Mouse (Mus musculus) midbrain, postnatal 0 days (tissue): Measurements from ENCODE around the gene Pnmal2. TPM values are rescaled to one million over a fixed set of nuclear protein-coding genes. Genes with fewer than 3 reads are reported as not detected.

Source experiments
- ATAC-seq: fragments of 200-750 bp; cut with Nextera tagmentation; 2 replicates; pipeline ENCODE4 v1.8.0; 2017; ENCODE audit warnings: moderate number of reproducible peaks, mild to moderate bottlenecking, moderate TSS enrichment, moderate library complexity; ENCODE audit not compliant: low FRiP score
- DNase-seq: peaks from one replicate; pipeline ENCODE4 v3.0.0-alpha.2; 2015; ENCODE audit warnings: low spot score
- H3K27ac ChIP-seq: fragments of 300-500 bp; sonication (generic); 2 replicates; pipeline ENCODE4 v1.5.1; 2014; ENCODE audit warnings: low read depth, mild to moderate bottlenecking, low read length, mixed read lengths
- H3K27me3 ChIP-seq: fragments of 300-500 bp; sonication (generic); 2 replicates; pipeline ENCODE4 v1.6.1; 2014; ENCODE audit warnings: low read length, control low read depth, mixed read lengths; ENCODE audit not compliant: insufficient read depth
- H3K36me3 ChIP-seq: fragments of 300-500 bp; sonication (generic); 2 replicates; pipeline ENCODE4 v1.6.1; 2014; ENCODE audit warnings: low read length, control low read depth, mixed read lengths; ENCODE audit not compliant: insufficient read depth
- H3K4me1 ChIP-seq: fragments of 300-500 bp; sonication (generic); 2 replicates; pipeline ENCODE4 v1.6.1; 2014; ENCODE audit warnings: mild to moderate bottlenecking, control low read depth, antibody characterized with exemption, low read length, mixed read lengths; ENCODE audit not compliant: insufficient read depth
- H3K4me2 ChIP-seq: fragments of 300-500 bp; sonication (generic); 2 replicates; pipeline ENCODE4 v1.6.1; 2014; ENCODE audit warnings: low read depth, mild to moderate bottlenecking, low read length, mixed read lengths; ENCODE audit not compliant: poor library complexity, severe bottlenecking
- H3K4me3 ChIP-seq: fragments of 300-500 bp; sonication (generic); 2 replicates; pipeline ENCODE4 v1.5.1; 2014; ENCODE audit warnings: low read depth, mild to moderate bottlenecking, low read length, moderate library complexity
- H3K9ac ChIP-seq: fragments of 300-500 bp; sonication (generic); replicated peaks from 2 replicates; pipeline ENCODE4 v1.6.1; 2014; ENCODE audit warnings: mild to moderate bottlenecking, low read length, moderate library complexity, mixed read lengths; ENCODE audit not compliant: poor library complexity, severe bottlenecking
- H3K9me3 ChIP-seq: fragments of 300-500 bp; sonication (generic); 2 replicates; pipeline ENCODE4 v1.6.1; 2016; ENCODE audit warnings: low read length, control low read depth
- CTCF ChIP-seq: IDR thresholded peaks from 2 replicates; pipeline ENCODE4 v1.5.1; 2016; ENCODE audit warnings: antibody characterized with exemption, mild to moderate bottlenecking
- WGBS: fragments of 180-500 bp; shearing (Covaris S2); extraction: QIAGEN DNeasy Blood & Tissue Kit; methylation state at CpG from one replicate; pipeline ENCODE4 v1.1.7; 2014; 5-methylcytosine and 5-hydroxymethylcytosine counted together
- polyA plus RNA-seq: library from polyadenylated mRNA; unstranded; fragments of >200 nt; fragmentation: Nextera tagmentation; extraction: Ambion mirVana; gene quantifications from 2 replicates; pipeline ENCODE4 v1.2.1, GENCODE M21; 2015
- total RNA-seq: library from RNA; depleted of rRNA; stranded (reverse); fragments of >200 nt; gene quantifications from 2 replicates; pipeline ENCODE4 v1.2.3, GENCODE M21; 2014

The Pnmal2 gene
- total and polyA plus RNA-seq, 2 experiments from 2014 or later: 155 to 187 TPM

DNA sequence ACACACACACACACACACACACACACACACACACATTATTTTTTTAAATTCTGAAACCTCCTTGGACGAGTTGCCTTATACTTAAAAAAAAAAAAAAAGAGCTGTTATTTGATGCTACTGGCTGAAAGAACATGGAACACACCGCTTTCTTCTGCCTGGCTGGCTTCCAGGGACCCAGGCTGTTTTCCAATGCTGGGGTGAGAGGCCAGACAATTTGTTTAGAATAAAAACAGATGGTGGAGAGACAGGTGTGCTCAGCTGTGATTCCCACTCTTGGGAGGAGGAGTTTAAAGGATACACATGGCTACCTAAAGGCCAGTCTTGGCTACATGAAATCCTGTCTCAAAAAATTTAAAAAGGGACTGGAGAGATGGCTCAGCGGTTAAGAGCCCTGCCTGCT is 43.9 kb downstream of the Pnmal2 start:
- no peak overlapping the region for H3K4me3 ChIP-seq
- H3K27me3 ChIP-seq: no peaks in the 10 kb centered on the region
- WGBS: 39% methylated on average over 3 of the region's 3 CpGs
- peak overlapping the region; percentile 71; the same call in 1 of the 2 replicates for H3K27ac ChIP-seq
- no peaks in the 10 kb centered on the region for H3K36me3 ChIP-seq
- TF ChIP-seq CTCF: no peak
- H3K4me2 ChIP-seq: no peak overlapping the region
- H3K9me3 ChIP-seq: no peaks in the 10 kb centered on the region
- H3K9ac ChIP-seq: no peak overlapping the region
- H3K4me1 ChIP-seq: peaks cover 30% of the 10 kb centered on the region
- ATAC-seq (no peak), DNase-seq (peak; percentile 40)

DNA sequence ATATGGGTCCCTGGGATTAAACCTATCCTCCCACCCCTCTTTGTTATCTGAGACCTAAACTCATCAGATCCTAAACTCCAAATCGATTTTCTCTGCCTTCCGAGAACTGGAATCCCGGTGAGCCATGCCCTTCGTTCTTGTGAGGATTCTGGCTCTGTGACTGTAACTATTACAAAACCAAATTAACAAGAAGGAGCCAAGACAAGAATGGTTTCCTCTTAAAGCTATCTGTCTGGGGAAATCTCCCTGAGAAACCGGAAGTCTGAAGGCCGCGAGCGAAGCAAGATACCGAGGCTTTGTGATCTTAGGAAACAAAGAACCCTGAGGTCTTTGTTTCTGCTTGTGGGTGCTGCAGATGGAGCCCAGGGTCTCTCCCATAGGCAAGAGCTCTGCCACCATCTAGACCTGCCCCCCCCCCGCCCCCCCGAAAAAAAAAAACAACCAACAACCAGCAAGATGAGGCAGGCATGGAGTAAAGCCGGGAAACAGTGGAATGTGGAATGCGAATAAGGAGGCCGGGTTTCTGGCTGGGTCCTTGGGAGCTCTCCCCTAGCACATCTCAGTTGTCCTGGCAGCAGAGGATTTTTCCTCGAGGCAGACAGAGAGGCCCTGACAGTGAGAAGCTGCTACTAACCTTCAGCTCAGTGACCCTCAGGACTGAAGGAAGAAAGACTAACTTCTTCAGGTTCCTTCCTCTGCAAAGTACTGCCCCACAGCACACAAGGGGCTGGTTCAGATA is 45.7 kb downstream of the Pnmal2 start:
- Histone ChIP-seq H3K27ac (peak overlapping the region; percentile 39), H3K9ac (0 out of 2 replicates have a peak overlapping the region, but pooled peaks have one; percentile 24), H3K9me3 (no peaks in the 10 kb centered on the region), H3K4me1 (peaks cover 19% of the 10 kb centered on the region), H3K4me2 (no peak overlapping the region), H3K4me3 (no peak overlapping the region), H3K36me3 (no peaks in the 10 kb centered on the region), H3K27me3 (no peaks in the 10 kb centered on the region)
- TF ChIP-seq CTCF: no peak
- WGBS: 21% methylated on average over 15 of the region's 15 CpGs
- ATAC-seq (no peak), DNase-seq (no peak)

- Histone ChIP-seq H3K27me3 (no peaks in the 10 kb centered on the region), H3K36me3 (no peaks in the 10 kb centered on the region), H3K4me3 (no peak overlapping the region), H3K27ac (peak overlapping the region; percentile 63), H3K4me2 (peak overlapping the region; percentile 15; the same call in 1 of the 2 replicates), H3K9ac (0 out of 2 replicates have a peak overlapping the region, but pooled peaks have one; percentile 29), H3K4me1 (peaks cover 19% of the 10 kb centered on the region), H3K9me3 (no peaks in the 10 kb centered on the region)
- ATAC-seq: 0 out of 2 replicates have a peak, but pooled peaks have one; percentile 44
- WGBS: 50% methylated on average over 18 of the region's 18 CpGs
- TF ChIP-seq CTCF: no peak
- peak; percentile 69 for DNase-seq
Measured at GRCm38 (mm10) chr7:16991681-16992450, 47.4 kb downstream of the Pnmal2 start.

DNA sequence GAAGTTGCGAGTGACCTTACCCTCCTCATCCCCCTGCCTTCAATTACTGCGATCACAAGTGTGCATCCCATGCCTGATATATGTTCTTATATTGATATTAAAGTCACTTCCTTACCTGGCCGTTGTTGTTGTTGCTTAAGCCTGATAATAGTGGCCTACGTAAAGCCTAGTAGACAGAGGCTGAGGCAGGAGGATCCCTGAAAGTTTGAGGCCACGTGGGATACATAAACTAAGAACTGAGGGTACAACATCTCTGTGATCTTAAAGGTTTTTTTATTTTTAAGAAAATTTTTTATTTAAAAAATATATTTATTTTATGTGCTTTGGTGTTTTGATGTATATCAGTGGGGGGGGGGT is 47.9 kb downstream of the Pnmal2 start, which contains the start of gene Ccdc8:
TSS of gene Ccdc8 (plus strand) at position 258 of the 357 bp plus-strand sequence.
- Histone ChIP-seq H3K9me3 (no peaks in the 10 kb centered on the region), H3K36me3 (no peaks in the 10 kb centered on the region), H3K9ac (0 out of 2 replicates have a peak within 1 kb of the TSS, but pooled peaks have one; percentile 29), H3K4me3 (peak within 1 kb of the TSS; percentile 30), H3K4me2 (peak within 1 kb of the TSS; percentile 44; the same call in 1 of the 2 replicates), H3K27me3 (no peaks in the 10 kb centered on the region), H3K4me1 (peaks cover 18% of the 10 kb centered on the region), H3K27ac (peak within 1 kb of the TSS; percentile 63)
- 94% methylated on average over 5 of the region's 5 CpGs for WGBS
- no peak for DNase-seq
- ATAC-seq: no peak
- no peak for TF ChIP-seq CTCF

- peak overlapping the region; percentile 50 for H3K9ac ChIP-seq
- 13% methylated on average over 26 of the region's 27 CpGs for WGBS
- peak overlapping the region; percentile 30 for H3K4me3 ChIP-seq
- DNase-seq (peak; percentile 75), ATAC-seq (peak; percentile 60)
- H3K27me3 ChIP-seq: no peaks in the 10 kb centered on the region
- H3K4me2 ChIP-seq: peak overlapping the region; percentile 44
- H3K9me3 ChIP-seq: no peaks in the 10 kb centered on the region
- peaks cover 16% of the 10 kb centered on the region for H3K4me1 ChIP-seq
- TF ChIP-seq CTCF: no peak
- no peaks in the 10 kb centered on the region for H3K36me3 ChIP-seq
- H3K27ac ChIP-seq: peak overlapping the region; percentile 32; the same call in 1 of the 2 replicates
Measured at GRCm38 (mm10) chr7:16993651-16994399, 49.3 kb downstream of the Pnmal2 start.
